8 mouse cellular contexts compared by ENCODE assay signal in genomic region chr15:83607115-83607802, GRCm38 (mm10). TPM values are rescaled to one million over a fixed set of nuclear protein-coding genes. Genes with fewer than 3 reads are reported as not detected.
DNase-seq lines count a peak whose midpoint lies in the region; ATAC-seq and TF ChIP-seq lines count a peak whose summit lies in the region.

No protein-coding gene starts in this region.

- 54% methylated on average over 15 of the region's 15 CpGs for WGBS in hindbrain, embryonic 10.5 days
- 51% methylated on average over 15 of the region's 15 CpGs for WGBS in hindbrain, embryonic 12.5 days
- 49% methylated on average over 15 of the region's 15 CpGs for WGBS in limb, embryonic 10.5 days

- peak; percentile 66 for DNase-seq in hindbrain, embryonic 10.5 days (ENCODE audit: low spot score)
- DNase-seq in adrenal gland, postnatal 36 days: peak; percentile 79 to 83
- DNase-seq in limb, embryonic 10.5 days (ENCODE audit: low spot score): peak; percentile 69
- DNase-seq in spleen, postnatal 36 days (ENCODE audit: low spot score in 2 of 2): peak; percentile 59 to 76

- ATAC-seq in hindbrain, embryonic 12.5 days (ENCODE audit: low FRiP score): no peak
- peak; percentile 41 for ATAC-seq in inflammation-experienced regulatory T-cells, adult 6 months
- peak; percentile 33 for ATAC-seq in monocyte, adult 5-6 weeks (replicated peaks; ENCODE audit: insufficient number of reproducible peaks, low FRiP score, low TSS enrichment, poor library complexity, severe bottlenecking)

- no peak overlapping the region for H3K4me2 ChIP-seq in hindbrain, embryonic 12.5 days (replicated peaks)

- no peaks in the 10 kb centered on the region for H3K4me1 ChIP-seq in hindbrain, embryonic 10.5 days (replicated peaks)
- H3K4me1 ChIP-seq in hindbrain, embryonic 12.5 days: peaks cover 3% of the 10 kb centered on the region; the same call in 1 of the 2 replicates
- H3K4me1 ChIP-seq in embryonic fibroblast, embryonic 13.5 days (ENCODE audit: control insufficient read depth, insufficient read depth, low read length): no peaks in the 10 kb centered on the region
- peaks cover 12% of the 10 kb centered on the region; the same call in 1 of the 2 replicates for H3K4me1 ChIP-seq in limb, embryonic 10.5 days

- no peak for TF ChIP-seq POLR2A in embryonic fibroblast, embryonic 13.5 days (IDR thresholded peaks at IDR 0.05; ENCODE audit: low read depth, low read length)

- no peaks in the 10 kb centered on the region for H3K27me3 ChIP-seq in hindbrain, embryonic 10.5 days (ENCODE audit: insufficient read depth, poor library complexity, severe bottlenecking)
- H3K27me3 ChIP-seq in hindbrain, embryonic 12.5 days: no peaks in the 10 kb centered on the region
- no peaks in the 10 kb centered on the region for H3K27me3 ChIP-seq in limb, embryonic 10.5 days (ENCODE audit: low read depth, poor library complexity, severe bottlenecking)

- peaks cover 74% of the 10 kb centered on the region for H3K36me3 ChIP-seq in hindbrain, embryonic 10.5 days
- peaks cover 20% of the 10 kb centered on the region for H3K36me3 ChIP-seq in hindbrain, embryonic 12.5 days
- peaks cover 79% of the 10 kb centered on the region for H3K36me3 ChIP-seq in limb, embryonic 10.5 days

- no peak overlapping the region for H3K27ac ChIP-seq in hindbrain, embryonic 10.5 days
- no peak overlapping the region for H3K27ac ChIP-seq in hindbrain, embryonic 12.5 days
- H3K27ac ChIP-seq in embryonic fibroblast, embryonic 13.5 days (ENCODE audit: insufficient read depth, low read length): no peak overlapping the region
- H3K27ac ChIP-seq in limb, embryonic 10.5 days: no peak overlapping the region

- H3K9ac ChIP-seq in hindbrain, embryonic 12.5 days: no peak overlapping the region

- no peaks in the 10 kb centered on the region for H3K9me3 ChIP-seq in hindbrain, embryonic 10.5 days
- H3K9me3 ChIP-seq in hindbrain, embryonic 12.5 days (replicated peaks): no peaks in the 10 kb centered on the region
- H3K9me3 ChIP-seq in limb, embryonic 10.5 days (replicated peaks): no peaks in the 10 kb centered on the region

- H3K4me3 ChIP-seq in hindbrain, embryonic 10.5 days: no peak overlapping the region
- no peak overlapping the region for H3K4me3 ChIP-seq in hindbrain, embryonic 12.5 days
- H3K4me3 ChIP-seq in embryonic fibroblast, embryonic 13.5 days (ENCODE audit: insufficient read depth, low read length): no peak overlapping the region
- H3K4me3 ChIP-seq in limb, embryonic 10.5 days: no peak overlapping the region

- TF ChIP-seq CTCF in embryonic fibroblast, embryonic 13.5 days (IDR thresholded peaks at IDR 0.05; ENCODE audit: borderline replicate concordance, insufficient read depth, low read length): peak; percentile 91; the same call in 1 of the 2 replicates

RNA-seq across cellular contexts. Expression of gene Ttll12, which starts 12.3 kb away (rescaled TPM):
- 59.1 and 59.6 TPM in 2 replicates for polyA plus RNA-seq in hindbrain, embryonic 10.5 days (2016; fragmentation: Nextera tagmentation; extraction: Ambion mirVana)
- polyA plus RNA-seq in hindbrain, embryonic 12.5 days (2016; fragmentation: Nextera tagmentation; extraction: Ambion mirVana): 44.3 and 45.1 TPM in 2 replicates
- 10 to 100 TPM; 33.4 to 41.1 TPM for total RNA-seq in adrenal gland, postnatal 36 days (2021)
- 26.1 and 34.6 TPM in 2 replicates for polyA plus RNA-seq in embryonic fibroblast, embryonic 13.5 days (2011; ENCODE audit: insufficient read length, low read depth, missing spikeins)
- 10 to 100 TPM; 11.0 to 17.4 (median 13.2) TPM for polyA plus RNA-seq in inflammation-experienced regulatory T-cells, adult 6 months (2017; shearing (Covaris generic))
- 63.8 and 71.0 TPM in 2 replicates for polyA plus RNA-seq in limb, embryonic 10.5 days (2016; fragmentation: Nextera tagmentation; extraction: Ambion mirVana)
- 2.7 to 4.9 TPM (median 2.8 TPM) in 3 replicates for total RNA-seq in monocyte, adult 5-6 weeks (2017)

RNA-seq across cellular contexts. Expression of gene Mcat, which starts 43.7 kb away (rescaled TPM):
- 48.4 and 49.0 TPM in 2 replicates for polyA plus RNA-seq in hindbrain, embryonic 10.5 days (2016; fragmentation: Nextera tagmentation; extraction: Ambion mirVana)
- 38.9 and 40.7 TPM in 2 replicates for polyA plus RNA-seq in hindbrain, embryonic 12.5 days (2016; fragmentation: Nextera tagmentation; extraction: Ambion mirVana)
- 10 to 100 TPM; 35.2 to 39.4 TPM for total RNA-seq in adrenal gland, postnatal 36 days (2021)
- polyA plus RNA-seq in embryonic fibroblast, embryonic 13.5 days (2011; ENCODE audit: insufficient read length, low read depth, missing spikeins): 17.5 and 18.6 TPM in 2 replicates
- polyA plus RNA-seq in inflammation-experienced regulatory T-cells, adult 6 months (2017; shearing (Covaris generic)): 1 to 10 TPM; 3.0 to 5.2 (median 4.1) TPM
- polyA plus RNA-seq in limb, embryonic 10.5 days (2016; fragmentation: Nextera tagmentation; extraction: Ambion mirVana): 50.8 and 54.1 TPM in 2 replicates
- 1.1 to 13.5 TPM (median 4.1 TPM) in 3 replicates for total RNA-seq in monocyte, adult 5-6 weeks (2017)

RNA-seq across cellular contexts. Expression of gene Tspo, which starts 43.9 kb away (rescaled TPM):
- 40.7 TPM in 2 replicates for polyA plus RNA-seq in hindbrain, embryonic 10.5 days (2016; fragmentation: Nextera tagmentation; extraction: Ambion mirVana)
- polyA plus RNA-seq in hindbrain, embryonic 12.5 days (2016; fragmentation: Nextera tagmentation; extraction: Ambion mirVana): 19.5 and 21.9 TPM in 2 replicates
- total RNA-seq in adrenal gland, postnatal 36 days (2021): 100 to 1,000 TPM; 495 to 614 TPM
- 123 and 179 TPM in 2 replicates for polyA plus RNA-seq in embryonic fibroblast, embryonic 13.5 days (2011; ENCODE audit: insufficient read length, low read depth, missing spikeins)
- polyA plus RNA-seq in inflammation-experienced regulatory T-cells, adult 6 months (2017; shearing (Covaris generic)): 100 to 1,000 TPM; 311 to 463 (median 342) TPM
- 56.8 and 60.5 TPM in 2 replicates for polyA plus RNA-seq in limb, embryonic 10.5 days (2016; fragmentation: Nextera tagmentation; extraction: Ambion mirVana)
- total RNA-seq in monocyte, adult 5-6 weeks (2017): 34.9 to 79.7 TPM (median 46.3 TPM) in 3 replicates
